ENCODE assay signal across 8 mouse cellular contexts in genomic region chr11:115933108-115933746, GRCm38 (mm10). TPM values are rescaled to one million over a fixed set of nuclear protein-coding genes. Genes with fewer than 3 reads are reported as not detected.
A peak's percentile ranks its signal among the peaks of the same experiment; 100 is the strongest.
DNase-seq lines count a peak whose midpoint lies in the region; ATAC-seq lines count a peak whose summit lies in the region.

Gene Sap30bp (plus strand): TSS chr11:115933282.
Gene Recql5 (minus strand): TSS chr11:115933477.

- H3K9me3 ChIP-seq in heart, embryonic 13.5 days: no peaks in the 10 kb centered on the region
- H3K9me3 ChIP-seq in liver, embryonic 12.5 days (replicated peaks): no peaks in the 10 kb centered on the region
- no peaks in the 10 kb centered on the region for H3K9me3 ChIP-seq in stomach, embryonic 15.5 days

- DNase-seq in CD4-positive, CD25-positive, alpha-beta regulatory T cell, adult 2 months (ENCODE audit: low read depth, low spot score): peak; percentile 98
- DNase-seq in fat pad, adult 2 months (ENCODE audit: extremely low read depth, low read depth, low spot score): peak; percentile 84
- DNase-seq in kidney, postnatal 10 days: peak; percentile 98
- peak; percentile 97 to 98 for DNase-seq in natural killer cell, adult 2 months (ENCODE audit: low spot score in 2 of 2)

- peaks cover 45% of the 10 kb centered on the region for H3K36me3 ChIP-seq in heart, embryonic 13.5 days
- peaks cover 49% of the 10 kb centered on the region for H3K36me3 ChIP-seq in liver, embryonic 12.5 days
- 0 out of 2 replicates have a peak, but pooled peaks cover 4% of the 10 kb centered on the region for H3K36me3 ChIP-seq in stomach, embryonic 15.5 days

- peaks cover 5% of the 10 kb centered on the region for H3K4me1 ChIP-seq in brown adipose tissue, adult 24 weeks (ENCODE audit: control insufficient read depth, insufficient read depth, insufficient read length, low read length)
- peaks cover 21% of the 10 kb centered on the region for H3K4me1 ChIP-seq in heart, embryonic 13.5 days
- H3K4me1 ChIP-seq in liver, embryonic 12.5 days: peaks cover 31% of the 10 kb centered on the region
- peaks cover 20% of the 10 kb centered on the region for H3K4me1 ChIP-seq in stomach, embryonic 15.5 days

- 0 out of 2 replicates have a peak within 1 kb of the TSS, but pooled peaks have one; percentile 8 for H3K27ac ChIP-seq in brown adipose tissue, adult 24 weeks (replicated peaks; ENCODE audit: low read depth, low read length)
- H3K27ac ChIP-seq in heart, embryonic 13.5 days (replicated peaks): 0 out of 2 replicates have a peak within 1 kb of the TSS, but pooled peaks have one; percentile 12
- peak within 1 kb of the TSS; percentile 53; the same call in 1 of the 2 replicates for H3K27ac ChIP-seq in liver, embryonic 12.5 days
- H3K27ac ChIP-seq in stomach, embryonic 15.5 days: peak within 1 kb of the TSS; percentile 38; the same call in 1 of the 2 replicates

- H3K27me3 ChIP-seq in heart, embryonic 13.5 days (replicated peaks): no peaks in the 10 kb centered on the region
- no peaks in the 10 kb centered on the region for H3K27me3 ChIP-seq in liver, embryonic 12.5 days (replicated peaks)
- no peaks in the 10 kb centered on the region for H3K27me3 ChIP-seq in stomach, embryonic 15.5 days (replicated peaks)

- H3K4me3 ChIP-seq in brown adipose tissue, adult 24 weeks (ENCODE audit: insufficient read depth, low read depth, low read length): peak within 1 kb of the TSS; percentile 89
- H3K4me3 ChIP-seq in heart, embryonic 13.5 days: peak within 1 kb of the TSS; percentile 69
- H3K4me3 ChIP-seq in liver, embryonic 12.5 days: peak within 1 kb of the TSS; percentile 84
- peak within 1 kb of the TSS; percentile 94 for H3K4me3 ChIP-seq in stomach, embryonic 15.5 days (replicated peaks)

- H3K9ac ChIP-seq in heart, embryonic 13.5 days: peak within 1 kb of the TSS; percentile 86
- peak within 1 kb of the TSS; percentile 83 for H3K9ac ChIP-seq in liver, embryonic 12.5 days
- peak within 1 kb of the TSS; percentile 78 for H3K9ac ChIP-seq in stomach, embryonic 15.5 days

- under 1% methylated on average over 28 of the region's 28 CpGs for WGBS in heart, embryonic 13.5 days
- under 1% methylated on average over 28 of the region's 28 CpGs for WGBS in liver, embryonic 12.5 days (ENCODE audit: insufficient replicate concordance)
- WGBS in stomach, embryonic 15.5 days: under 1% methylated on average over 28 of the region's 28 CpGs

- peak; percentile 100 for ATAC-seq in heart, embryonic 13.5 days (ENCODE audit: extremely low read depth, insufficient number of reproducible peaks, low FRiP score, low TSS enrichment)
- ATAC-seq in liver, embryonic 12.5 days: peak; percentile 99
- ATAC-seq in stomach, embryonic 15.5 days (ENCODE audit: insufficient read depth, low FRiP score, low read depth): peak; percentile 100

- H3K4me2 ChIP-seq in heart, embryonic 13.5 days: peak within 1 kb of the TSS; percentile 96
- peak within 1 kb of the TSS; percentile 86 for H3K4me2 ChIP-seq in liver, embryonic 12.5 days
- H3K4me2 ChIP-seq in stomach, embryonic 15.5 days: peak within 1 kb of the TSS; percentile 78

RNA-seq across cellular contexts. Expression of gene Sap30bp, which starts in this region (rescaled TPM):
- 10.0 and 12.0 TPM in 2 replicates for polyA plus RNA-seq in brown adipose tissue, adult 24 weeks (2012; ENCODE audit: insufficient read depth, insufficient read length, missing spikeins)
- 23.3 and 24.8 TPM in 2 replicates for polyA plus RNA-seq in heart, embryonic 13.5 days (2015; fragmentation: Nextera tagmentation; extraction: Ambion mirVana)
- 23.1 and 24.5 TPM in 2 replicates for polyA plus RNA-seq in liver, embryonic 12.5 days (2016; fragmentation: Nextera tagmentation; extraction: Ambion mirVana)
- 34.6 and 36.4 TPM in 2 replicates for polyA plus RNA-seq in stomach, embryonic 15.5 days (2015; fragmentation: Nextera tagmentation; extraction: Ambion mirVana)

RNA-seq across cellular contexts. Expression of gene Recql5, which starts in this region (rescaled TPM):
- polyA plus RNA-seq in brown adipose tissue, adult 24 weeks (2012; ENCODE audit: insufficient read depth, insufficient read length, missing spikeins): 4.2 and 5.3 TPM in 2 replicates
- 11.6 and 12.7 TPM in 2 replicates for polyA plus RNA-seq in heart, embryonic 13.5 days (2015; fragmentation: Nextera tagmentation; extraction: Ambion mirVana)
- 14.9 and 17.6 TPM in 2 replicates for polyA plus RNA-seq in liver, embryonic 12.5 days (2016; fragmentation: Nextera tagmentation; extraction: Ambion mirVana)
- polyA plus RNA-seq in stomach, embryonic 15.5 days (2015; fragmentation: Nextera tagmentation; extraction: Ambion mirVana): 16.3 and 21.9 TPM in 2 replicates

Comparison
In these comparisons a context has a peak if more than half of its experiments do, and no peak if none do; other contexts are left out.
1. Peak in every context shown above with its lines: DNase-seq, ATAC-seq, H3K4me3 ChIP-seq and H3K27ac ChIP-seq.